Mouse (Mus musculus) urinary bladder, postnatal 14 days (tissue): ENCODE measurements at regions not wholly inside any gene's neighbourhood (a gene's known extent, or its start where the extent isn't known, plus 50 kb on each side); places are given as distances from the start of the nearest gene placed in this dataset.
"Not testable (repeated sequence)": the region's sequence is repeated elsewhere in the genome, so short reads cannot be mapped to it uniquely, and the experiment has no call there.

Source experiments
- DNase-seq: peaks from one replicate; pipeline ENCODE4 v3.0.0; 2021; ENCODE audit warnings: low spot score

DNA sequence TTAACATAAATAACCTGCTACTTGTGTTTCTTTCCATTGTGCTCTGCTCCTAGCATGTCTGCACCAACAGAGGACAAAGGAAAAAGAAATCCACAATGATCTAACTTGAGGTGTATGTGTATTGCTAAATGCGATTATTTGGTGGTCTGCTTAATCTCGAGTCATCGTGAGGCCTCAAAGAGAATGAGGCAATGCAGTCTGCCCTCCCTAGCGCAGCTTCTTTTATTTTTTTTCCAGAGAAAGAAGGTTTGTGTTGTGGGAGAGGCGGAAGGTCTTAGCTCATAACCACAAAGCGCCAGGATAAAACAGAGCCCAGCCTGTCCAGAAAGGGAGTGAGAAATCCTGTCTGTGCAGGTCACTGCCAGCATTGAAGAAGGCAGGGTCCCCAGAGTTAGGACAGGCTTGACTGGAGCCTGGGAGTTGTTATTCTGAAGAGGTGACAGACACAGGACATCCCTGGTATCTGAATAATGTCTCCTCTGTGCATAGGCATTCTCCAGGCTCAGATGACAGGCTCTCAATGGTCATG lies 751.3 kb upstream of the Intu start:
- no peak for DNase-seq

DNA sequence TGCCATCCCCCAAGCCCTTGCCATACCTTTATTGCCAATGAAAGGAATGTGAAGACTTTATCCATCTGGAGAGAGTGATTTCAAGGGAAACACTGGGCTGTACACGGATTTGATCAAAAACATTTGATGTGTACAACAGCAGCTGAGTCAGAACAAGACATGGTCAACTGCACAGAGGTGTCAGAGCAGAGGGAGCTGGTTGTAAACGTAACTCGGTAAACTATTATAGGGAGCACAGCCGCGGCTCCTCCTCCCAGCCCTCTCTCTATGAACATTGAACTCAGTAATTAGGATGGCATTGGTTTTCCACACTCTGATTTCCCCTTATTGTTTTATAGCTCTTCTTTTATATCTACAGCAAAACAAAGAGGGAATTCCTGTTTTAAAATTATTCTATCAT lies 750.8 kb upstream of the Intu start:
- DNase-seq: no peak

DNA sequence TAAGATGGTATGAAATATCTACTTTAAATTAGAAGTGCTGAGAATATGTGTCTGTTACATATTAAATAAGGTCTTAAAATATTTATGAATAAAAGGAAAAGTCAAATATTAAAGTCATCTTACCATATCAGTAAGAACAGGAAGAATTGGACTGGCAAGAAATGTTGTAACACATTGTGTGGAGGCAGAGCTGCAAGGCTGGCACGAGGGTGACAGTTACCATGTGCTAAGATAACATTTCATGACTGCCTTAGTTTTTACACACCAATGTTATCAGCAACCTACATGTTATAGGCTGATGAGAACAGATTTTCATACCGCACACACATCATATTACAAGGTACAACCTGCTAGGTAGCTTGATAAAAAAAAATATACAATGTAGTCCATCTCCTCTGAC lies 746.2 kb upstream of the Intu start:
- DNase-seq: no peak

DNA sequence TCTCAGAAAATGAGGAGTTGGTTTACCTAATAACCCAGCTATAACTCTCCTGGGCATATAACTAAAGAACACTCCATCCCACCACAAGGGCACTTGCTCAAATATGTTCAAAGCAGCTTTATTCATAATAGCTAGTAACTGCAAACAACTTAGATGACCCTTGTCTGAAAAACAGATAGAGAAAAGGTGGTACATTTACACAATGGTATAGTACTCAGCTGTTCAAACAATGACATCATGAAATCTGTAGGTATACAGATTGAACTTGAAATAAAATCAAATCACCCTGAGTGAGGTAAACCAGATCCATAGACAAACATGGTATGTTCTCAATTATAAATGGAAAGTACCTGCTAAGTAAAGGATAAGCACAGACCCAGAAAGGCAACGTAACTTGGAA lies 721.5 kb upstream of the Intu start:
- no peak for DNase-seq

DNA sequence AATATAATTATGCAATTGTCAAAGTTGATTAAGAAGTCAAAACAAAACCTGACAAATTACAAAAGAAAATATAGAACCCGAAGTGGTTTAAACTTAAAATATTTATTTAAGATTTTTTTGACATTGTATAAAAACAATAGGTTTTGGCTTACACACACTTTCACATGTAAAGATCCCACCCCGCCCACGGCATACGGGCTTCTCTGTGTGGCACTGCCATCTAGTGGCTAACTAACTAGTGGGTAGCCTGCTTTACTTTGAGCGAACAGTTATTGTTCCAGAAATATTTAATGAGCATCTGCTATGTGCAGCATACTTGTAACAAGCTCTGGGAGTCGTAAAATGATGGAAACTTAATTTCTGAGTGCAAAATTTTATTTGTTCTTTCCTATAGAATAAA lies 716.3 kb upstream of the Intu start:
- peak; percentile 36 for DNase-seq

DNA sequence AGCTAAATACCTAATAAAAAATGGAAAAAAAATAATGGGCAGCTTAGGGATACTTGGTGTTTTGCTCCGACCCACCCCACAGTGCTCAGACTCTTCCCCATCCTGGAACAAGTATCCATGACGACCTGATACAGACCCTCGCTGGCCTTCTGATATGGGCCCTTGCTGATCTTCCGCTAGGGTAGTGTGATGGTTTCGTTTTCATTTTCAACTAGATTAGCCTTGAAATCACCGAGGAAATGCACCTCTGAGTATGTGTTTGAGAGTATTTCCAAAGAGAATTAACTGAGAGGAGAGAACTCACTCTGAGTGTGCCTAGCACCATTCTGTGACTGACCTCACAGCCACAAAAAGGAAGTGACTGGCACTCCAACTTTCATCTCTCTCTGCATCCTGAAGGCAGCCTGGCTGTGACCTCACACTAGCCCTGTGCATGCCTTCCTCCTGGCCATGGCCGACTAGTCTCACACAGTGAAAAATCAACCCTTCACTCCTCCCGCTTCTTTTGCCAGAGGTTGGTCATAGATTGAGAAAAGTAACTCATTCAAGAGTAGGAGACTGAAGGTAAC lies 700.5 kb upstream of the Intu start:
- no peak for DNase-seq

DNA sequence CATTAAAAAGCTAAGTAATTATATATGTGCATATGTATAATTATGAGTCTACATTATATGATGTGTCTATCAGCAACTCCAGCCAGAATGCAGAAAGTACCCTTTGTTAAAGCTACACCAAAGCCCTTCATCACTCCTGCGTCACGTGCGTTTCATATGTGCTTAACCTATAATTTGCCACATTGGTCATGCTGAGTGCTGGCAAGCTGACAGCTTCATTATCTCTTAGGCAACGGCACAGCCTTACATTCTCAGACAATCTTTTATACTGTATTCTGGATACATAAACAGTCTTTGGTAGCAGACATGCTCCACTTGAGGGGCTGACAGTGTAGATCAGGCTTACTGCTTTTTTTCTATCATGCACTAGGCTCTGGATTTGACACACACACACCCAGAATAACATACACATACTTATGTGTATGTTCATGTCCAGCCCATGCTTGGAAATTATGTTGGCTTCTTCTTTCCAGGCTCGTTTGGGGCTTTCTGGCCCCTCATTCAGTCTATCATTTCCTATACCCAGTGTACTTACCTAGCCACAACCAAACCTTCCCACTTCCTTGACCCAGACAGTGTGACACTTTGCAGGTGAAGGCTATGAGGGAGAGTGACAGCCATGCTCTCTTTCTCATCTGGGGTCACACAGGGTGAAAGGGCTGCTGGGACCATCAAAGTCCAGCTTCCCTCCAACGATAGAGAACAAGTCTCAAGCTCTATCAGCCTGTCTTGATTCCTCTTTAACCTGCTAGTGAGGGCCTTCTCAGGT lies 692.5 kb upstream of the Intu start:
- no peak for DNase-seq

DNA sequence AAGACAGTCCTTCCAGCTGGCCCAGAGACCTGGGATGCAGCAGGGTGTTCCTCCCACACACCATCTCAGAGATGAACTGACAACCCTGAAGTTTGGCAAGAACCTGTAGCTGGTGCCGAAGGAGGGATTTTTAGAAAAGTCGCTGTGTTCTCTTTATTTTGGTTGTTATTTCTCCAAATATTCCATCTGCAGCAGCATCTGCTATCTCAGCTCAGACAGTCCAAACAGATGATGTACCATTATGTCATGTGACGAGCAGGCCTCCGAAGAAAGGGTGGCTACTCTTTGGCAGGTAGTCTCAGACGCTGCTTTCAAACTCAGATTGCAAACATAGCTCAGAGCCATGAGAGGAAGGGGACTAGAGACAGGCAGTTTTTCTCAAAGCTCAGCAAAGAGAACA lies 690.1 kb upstream of the Intu start:
- DNase-seq: no peak

DNA sequence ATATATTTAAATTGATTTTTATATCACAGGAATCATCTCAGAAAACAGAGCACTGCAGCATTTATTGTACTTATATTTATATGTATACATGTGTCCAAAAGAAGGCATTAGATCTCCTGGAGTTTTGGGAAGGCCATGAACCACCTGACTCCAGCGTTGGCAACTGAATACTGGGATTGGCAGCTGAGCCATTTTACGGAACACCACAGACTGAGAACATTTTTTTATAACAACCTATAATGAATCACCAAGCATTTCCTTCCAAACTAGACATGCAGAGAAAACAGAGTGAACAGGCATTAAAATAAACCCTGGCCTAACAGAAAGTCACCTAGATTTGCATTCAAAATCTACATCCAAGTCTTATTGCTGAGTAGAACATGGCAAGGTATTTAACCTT lies 686.0 kb upstream of the Intu start:
- no peak for DNase-seq

DNA sequence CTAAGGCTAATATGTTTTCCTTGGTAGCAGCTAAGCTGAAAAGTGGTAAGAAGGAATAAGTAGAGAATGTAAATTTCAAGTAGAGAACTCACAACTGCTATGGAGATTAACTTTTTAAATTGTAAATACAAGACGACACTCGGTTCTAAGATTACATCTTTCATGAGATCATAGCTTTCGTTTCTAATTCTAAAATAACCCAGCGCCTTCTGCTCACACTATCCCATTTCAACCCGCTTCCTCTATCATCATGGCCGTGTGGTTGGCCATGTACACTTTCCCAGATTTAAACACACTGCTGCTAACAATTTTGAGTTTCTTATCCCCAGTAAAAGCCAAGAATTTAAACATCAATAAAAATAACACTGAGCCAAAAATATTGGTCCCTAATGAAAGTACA lies 682.3 kb upstream of the Intu start:
- no peak for DNase-seq

DNA sequence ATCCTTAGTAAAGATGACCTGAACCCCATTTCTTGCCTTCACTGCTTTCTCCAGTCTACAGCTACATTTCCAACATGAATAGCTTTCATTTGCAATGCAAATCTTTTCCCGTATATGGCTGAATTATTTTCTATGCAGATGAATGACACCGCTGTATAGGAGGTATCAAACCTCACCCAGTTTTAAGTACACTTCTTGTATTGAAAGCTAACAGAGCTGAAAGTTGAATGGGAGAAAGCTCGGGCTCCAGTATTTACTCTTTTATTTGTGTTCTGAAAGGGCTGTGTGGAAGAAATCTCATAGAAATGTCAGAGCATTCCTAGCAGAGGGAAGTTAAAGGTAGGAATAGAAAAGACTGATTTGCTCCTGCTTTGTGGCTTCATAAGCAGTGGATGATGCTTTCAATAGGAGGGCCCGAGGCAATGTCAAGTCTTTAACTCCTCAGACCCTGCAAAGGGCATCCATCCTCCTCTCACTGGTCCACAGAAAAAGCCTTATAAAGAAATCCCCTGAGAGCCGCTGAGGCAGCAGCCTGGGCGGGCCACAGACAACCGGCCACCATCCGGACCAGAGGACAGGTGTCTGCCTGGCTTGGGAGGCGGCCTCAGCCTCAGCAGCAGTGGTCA lies 673.8 kb upstream of the Intu start:
- no peak for DNase-seq

DNA sequence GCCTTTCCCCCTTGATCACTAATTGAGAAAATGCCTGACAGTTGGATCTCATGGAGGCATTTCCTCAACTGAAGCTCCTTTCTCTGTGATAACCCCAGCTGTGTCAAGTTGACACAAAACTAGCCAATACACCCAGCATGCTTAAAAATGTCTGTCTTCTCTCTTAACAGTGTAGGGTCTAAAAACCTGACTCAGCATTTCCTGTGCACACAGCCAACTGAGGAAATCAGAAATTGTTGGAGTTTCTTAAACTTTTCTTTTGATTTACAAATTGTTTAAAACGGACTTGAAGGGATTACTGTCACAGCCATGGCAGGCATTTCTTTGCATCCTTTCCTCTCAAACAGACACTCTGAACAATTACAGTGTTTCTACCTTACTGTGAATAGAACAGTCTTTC lies 655.0 kb upstream of the Intu start:
- DNase-seq: not testable (repeated sequence)

DNA sequence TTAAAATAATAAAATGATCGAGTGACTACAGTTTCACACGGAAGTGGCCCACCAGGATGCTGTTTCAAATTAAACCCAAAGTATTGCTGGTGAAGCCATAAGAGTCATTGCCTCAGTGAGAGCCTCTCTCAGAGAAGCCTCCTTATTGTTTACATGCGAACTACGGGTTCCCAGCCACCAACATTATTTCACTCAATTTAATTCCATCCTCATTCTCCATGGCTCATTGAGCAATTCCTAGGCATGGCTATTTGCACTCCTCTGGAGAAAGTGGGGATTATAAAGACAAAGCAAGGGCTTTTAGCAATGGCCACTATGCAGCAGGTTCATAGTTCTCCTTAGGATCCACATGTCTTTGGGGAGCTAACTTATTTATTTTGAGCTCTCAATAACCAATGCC lies 646.7 kb upstream of the Intu start:
- DNase-seq: no peak

DNA sequence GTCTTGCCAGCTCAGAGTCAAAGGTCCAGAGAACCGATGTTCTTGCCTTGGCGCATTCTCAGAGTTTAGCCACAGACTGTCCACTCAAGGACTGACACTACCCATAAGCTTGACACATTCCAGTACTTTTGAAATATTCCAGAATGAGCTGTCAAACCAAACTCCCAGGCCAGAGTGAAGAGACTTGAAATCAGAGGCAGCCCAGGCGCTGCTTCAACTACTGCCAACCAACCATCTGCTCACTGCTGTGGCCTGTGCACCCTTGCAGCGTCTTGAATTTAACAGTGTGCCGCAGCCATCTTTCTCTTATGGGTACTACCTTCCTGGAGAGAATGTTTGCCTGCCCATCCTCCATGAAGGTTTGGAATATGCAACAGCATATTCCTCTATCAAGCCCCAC lies 642.7 kb upstream of the Intu start:
- DNase-seq: no peak

DNA sequence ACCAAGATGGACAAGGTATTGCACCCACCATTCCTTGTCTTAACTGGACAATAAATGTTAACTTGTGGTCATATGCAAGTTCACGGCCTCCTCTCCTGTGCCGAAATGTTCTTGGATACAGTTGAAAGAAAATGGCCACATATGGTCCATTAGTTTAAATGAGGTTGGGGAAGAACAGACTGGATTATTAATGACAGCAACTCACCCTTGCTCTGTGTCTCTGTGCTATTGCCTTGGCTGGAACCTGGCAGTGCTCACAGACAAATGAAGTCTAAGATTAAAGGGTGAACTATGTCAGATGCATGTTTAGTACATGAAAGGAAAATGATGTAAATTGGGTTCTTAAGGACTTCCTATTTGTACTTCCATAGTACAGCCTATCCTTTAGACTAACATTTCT lies 641.9 kb upstream of the Intu start:
- no peak for DNase-seq

DNA sequence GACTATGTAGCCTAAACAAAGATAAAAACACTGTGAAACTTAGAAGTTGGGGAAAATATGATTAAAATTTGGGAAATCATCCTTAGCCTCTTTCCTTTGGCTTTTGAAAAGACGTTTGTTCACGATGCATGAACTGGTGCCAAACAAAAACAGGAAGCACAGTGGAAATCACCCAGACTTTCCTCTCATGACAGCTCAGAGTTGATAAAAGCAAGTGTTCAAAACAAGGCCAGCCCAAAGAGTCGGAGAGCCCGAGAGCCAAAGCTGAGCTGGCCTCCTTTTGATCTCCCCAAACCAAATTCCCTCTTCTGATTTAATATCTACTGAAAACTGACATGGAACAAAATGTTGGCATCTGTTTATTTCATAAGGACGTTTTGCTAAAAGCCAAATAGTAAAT lies 632.1 kb upstream of the Intu start:
- DNase-seq: peak; percentile 6

DNA sequence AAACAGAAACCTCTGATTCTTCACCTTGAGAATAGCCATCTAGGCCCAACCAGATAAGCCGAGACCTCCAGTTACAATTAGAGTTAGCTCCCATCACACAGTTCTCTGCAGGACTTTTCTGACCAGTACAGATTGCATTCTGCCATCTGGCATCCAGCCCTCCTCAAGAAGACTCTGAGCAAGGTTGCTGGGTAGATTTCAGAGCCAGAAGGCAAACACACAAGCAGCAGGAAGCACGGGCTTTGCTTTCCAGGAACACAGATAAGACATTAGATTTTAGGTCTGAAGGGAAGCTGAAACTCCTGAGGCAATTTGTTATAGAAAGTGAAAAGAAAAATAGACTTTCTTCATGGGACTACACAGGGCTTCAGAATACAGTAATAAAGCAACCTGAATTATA lies 630.9 kb upstream of the Intu start:
- peak; percentile 13 for DNase-seq

DNA sequence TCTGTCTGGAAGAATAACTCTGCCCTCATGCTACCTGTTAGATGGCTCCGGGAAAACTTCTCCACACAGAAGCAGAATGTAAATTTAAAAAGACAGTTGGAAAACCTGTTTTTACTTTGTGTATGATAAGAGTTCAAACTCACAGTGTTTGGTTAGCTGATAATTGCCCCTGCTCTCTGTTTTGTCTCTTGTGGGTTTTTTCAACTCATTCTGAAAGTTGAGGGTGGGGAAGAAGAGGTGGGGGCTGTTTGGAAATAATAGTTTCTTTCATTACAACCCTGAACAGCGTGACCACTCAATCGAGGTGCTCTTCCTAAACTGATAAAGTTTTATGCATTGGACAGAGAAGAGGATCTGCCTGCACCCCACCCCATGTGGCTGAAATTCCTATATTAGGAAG lies 626.7 kb upstream of the Intu start:
- DNase-seq: no peak

DNA sequence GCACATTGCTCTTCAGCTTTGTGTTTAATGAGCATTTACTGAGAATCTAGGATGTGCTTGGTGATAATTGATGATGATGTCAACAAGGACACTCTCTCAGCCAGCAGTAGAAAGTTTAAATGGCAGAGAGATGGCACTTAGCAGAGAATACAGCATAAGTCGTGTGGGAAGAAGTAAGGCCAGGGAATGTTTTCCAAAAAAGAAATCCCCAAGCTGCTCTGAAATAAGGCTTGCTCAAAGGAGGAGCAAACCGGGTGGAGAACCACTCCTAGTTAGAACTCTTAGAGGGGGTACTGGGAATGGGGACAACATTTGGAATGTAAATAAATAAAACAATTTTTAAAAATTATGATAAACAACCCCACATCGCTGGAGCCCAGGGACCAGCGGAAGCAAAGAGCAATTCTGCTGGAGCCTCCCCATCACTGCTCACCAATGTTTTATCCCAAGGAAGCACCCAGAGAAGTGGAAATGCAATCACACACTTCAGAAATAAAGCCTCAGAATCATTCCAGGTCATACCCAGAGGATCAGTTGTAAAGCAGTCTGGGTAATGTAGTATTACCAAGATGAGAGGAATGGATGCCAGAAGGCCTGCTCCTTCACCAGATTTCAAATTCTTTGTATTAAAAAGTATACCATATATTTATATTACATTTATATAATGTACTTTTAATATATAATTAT lies 622.3 kb upstream of the Intu start:
- no peak for DNase-seq

DNA sequence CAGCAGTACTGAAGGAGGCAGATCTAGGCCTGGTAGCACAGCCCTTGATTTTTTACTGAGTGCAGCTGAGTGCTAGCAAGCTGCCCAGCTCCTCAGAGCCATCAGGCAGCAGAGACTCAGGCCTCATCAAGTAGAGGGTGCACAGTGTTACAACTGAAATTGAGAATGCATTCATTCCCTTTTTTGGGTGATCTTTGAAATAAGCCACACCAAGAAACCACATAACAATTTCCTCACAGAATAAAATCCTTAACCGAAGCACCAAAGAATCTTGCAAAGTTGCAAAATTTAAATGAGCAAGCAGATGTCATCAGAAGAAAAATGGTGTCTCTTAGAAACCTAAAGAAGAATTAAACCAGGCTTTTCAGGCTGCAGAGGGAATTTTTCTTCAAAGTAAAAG lies 621.4 kb upstream of the Intu start:
- DNase-seq: no peak

DNA sequence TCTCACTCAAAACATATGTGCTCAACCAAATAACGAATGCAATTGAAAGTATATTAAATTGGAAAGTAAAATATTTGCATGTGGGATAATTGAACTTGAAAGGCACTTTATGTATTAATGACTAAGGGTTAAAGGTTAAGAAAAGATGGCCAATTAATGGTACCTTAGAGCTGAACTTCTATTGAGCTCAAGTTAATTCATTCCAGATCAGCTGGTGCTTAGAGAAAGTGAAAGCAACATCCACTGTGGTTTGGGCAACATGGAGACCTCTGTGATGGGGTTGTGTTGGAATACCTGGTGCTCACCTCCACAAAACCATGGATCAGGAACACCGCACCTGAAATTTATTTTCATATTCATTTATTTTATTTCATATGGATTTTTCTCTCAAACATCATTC lies 612.5 kb upstream of the Intu start:
- DNase-seq: no peak

DNA sequence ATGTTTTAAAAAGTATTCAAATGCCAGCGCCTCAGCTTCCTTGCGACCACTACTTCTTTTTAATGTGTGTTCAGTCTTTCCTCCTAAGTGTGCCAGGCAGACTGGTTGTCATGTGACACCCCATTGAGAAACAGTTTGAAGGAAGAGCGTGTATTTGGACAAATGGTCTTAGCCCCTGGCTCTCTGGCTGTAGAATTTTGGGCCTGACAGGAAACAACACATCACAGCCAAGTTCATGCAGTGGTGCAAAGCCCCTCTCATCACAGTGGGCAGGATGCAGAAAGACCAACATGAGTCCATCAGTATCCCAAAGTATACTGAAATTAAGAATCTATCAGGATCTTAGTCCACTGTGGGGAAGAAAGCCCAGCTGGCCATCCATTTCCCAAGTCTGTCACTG lies 605.6 kb upstream of the Intu start:
- no peak for DNase-seq

DNA sequence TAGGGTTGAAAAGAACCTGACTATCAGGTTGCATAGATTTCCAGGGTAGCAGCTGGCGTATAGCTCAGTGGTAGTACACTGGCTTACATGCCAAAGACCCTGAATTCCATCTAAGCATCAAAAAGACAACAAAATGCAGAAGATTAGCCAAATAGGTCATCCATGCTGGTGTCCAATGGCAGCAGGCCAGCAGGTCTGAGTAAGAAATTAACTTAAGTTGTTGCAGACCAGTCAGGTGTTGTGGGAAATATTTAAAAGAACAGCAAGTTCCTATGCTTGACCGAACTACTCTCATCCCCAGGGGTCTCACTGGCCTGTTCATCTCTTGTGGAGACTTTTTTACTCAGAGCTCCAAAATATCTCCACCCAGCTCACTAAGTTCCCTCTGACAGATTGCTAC lies 602.7 kb upstream of the Intu start:
- no peak for DNase-seq
